Mouse (Mus musculus) embryonic facial prominence, embryonic 10.5 days (tissue): Measurements from ENCODE around the gene Loxl3. TPM values are rescaled to one million over a fixed set of nuclear protein-coding genes. Genes with fewer than 3 reads are reported as not detected.

Experiments
- DNase-seq: peaks from one replicate; pipeline ENCODE4 v3.0.0-alpha.2; 2017; ENCODE audit warnings: low spot score
- H3K27ac ChIP-seq: fragments of 300-500 bp; sonication (generic); replicated peaks from 2 replicates; pipeline ENCODE4 v1.5.1; 2016; ENCODE audit warnings: mild to moderate bottlenecking
- H3K27me3 ChIP-seq: fragments of 300-500 bp; sonication (generic); replicated peaks from 2 replicates; pipeline ENCODE4 v1.6.1; 2016; ENCODE audit warnings: low read depth, mild to moderate bottlenecking; ENCODE audit not compliant: poor library complexity, severe bottlenecking
- H3K36me3 ChIP-seq: fragments of 300-500 bp; sonication (generic); replicated peaks from 2 replicates; pipeline ENCODE4 v1.6.1; 2016; ENCODE audit warnings: mild to moderate bottlenecking, moderate library complexity
- H3K4me1 ChIP-seq: fragments of 300-500 bp; sonication (generic); 2 replicates; pipeline ENCODE4 v1.6.1; 2016
- H3K4me3 ChIP-seq: fragments of 300-500 bp; sonication (generic); 2 replicates; pipeline ENCODE4 v1.5.1; 2016; ENCODE audit warnings: mild to moderate bottlenecking, moderate library complexity
- H3K9me3 ChIP-seq: fragments of 300-500 bp; sonication (generic); 2 replicates; pipeline ENCODE4 v1.6.1; 2016; ENCODE audit warnings: mild to moderate bottlenecking
- WGBS: fragments of 180-500 bp; shearing (Covaris S2); methylation state at CpG from one replicate; pipeline ENCODE4 v1.1.7; 2016; 5-methylcytosine and 5-hydroxymethylcytosine counted together
- polyA plus RNA-seq: library from polyadenylated mRNA; unstranded; fragments of >200 nt; fragmentation: Nextera tagmentation; extraction: Ambion mirVana; gene quantifications from 2 replicates; pipeline ENCODE4 v1.2.1, GENCODE M21; 2016

The Loxl3 gene
- polyA plus RNA-seq, 1 experiment from 2014 or later, result 11.4 TPM

GRCm38 (mm10) chr6:83080210-83080609 lies 46.2 kb downstream of the Loxl3 start:
- Histone ChIP-seq H3K4me1 (peaks cover 41% of the 10 kb centered on the region), H3K36me3 (peaks cover 32% of the 10 kb centered on the region), H3K9me3 (no peaks in the 10 kb centered on the region), H3K27me3 (peaks cover 71% of the 10 kb centered on the region), H3K4me3 (no peak overlapping the region), H3K27ac (no peak overlapping the region)
- DNase-seq, result no peak
- WGBS, result 96% methylated on average over 5 of the region's 5 CpGs

- 11% methylated on average over 5 of the region's 5 CpGs for WGBS
- H3K4me1 ChIP-seq, result peaks cover 58% of the 10 kb centered on the region
- H3K27me3 ChIP-seq, result peaks cover 79% of the 10 kb centered on the region
- no peaks in the 10 kb centered on the region for H3K9me3 ChIP-seq
- no peak overlapping the region for H3K4me3 ChIP-seq
- peaks cover 32% of the 10 kb centered on the region for H3K36me3 ChIP-seq
- no peak for DNase-seq
- H3K27ac ChIP-seq, result 0 out of 2 replicates have a peak overlapping the region, but pooled peaks have one; percentile 19
These were observed 49.5 kb downstream of the Loxl3 start for GRCm38 (mm10) chr6:83083497-83083896.

GRCm38 (mm10) chr6:83084477-83084876 lies 50.5 kb downstream of the Loxl3 start:
- Histone ChIP-seq H3K27ac (no peak overlapping the region), H3K4me1 (peaks cover 49% of the 10 kb centered on the region), H3K36me3 (peaks cover 32% of the 10 kb centered on the region), H3K4me3 (0 out of 2 replicates have a peak overlapping the region, but pooled peaks have one; percentile 9), H3K9me3 (no peaks in the 10 kb centered on the region), H3K27me3 (peaks cover 88% of the 10 kb centered on the region)
- WGBS, result 3% methylated on average over 6 of the region's 6 CpGs
- no peak for DNase-seq

GRCm38 (mm10) chr6:83086121-83087035 lies 52.4 kb downstream of the Loxl3 start, which contains the start of gene Lbx2:
TSS of gene Lbx2 (plus strand) at chr6:83086367.
- 2% methylated on average over 42 of the region's 42 CpGs for WGBS
- Histone ChIP-seq H3K9me3 (no peaks in the 10 kb centered on the region), H3K27ac (no peak within 1 kb of the TSS), H3K36me3 (peaks cover 16% of the 10 kb centered on the region), H3K4me3 (peak within 1 kb of the TSS; percentile 49), H3K4me1 (peaks cover 47% of the 10 kb centered on the region), H3K27me3 (peaks cover 97% of the 10 kb centered on the region)
- DNase-seq, result peak; percentile 49

- no peak overlapping the region for H3K27ac ChIP-seq
- under 1% methylated on average over 47 of the region's 47 CpGs for WGBS
These were observed 53.4 kb downstream of the Loxl3 start for GRCm38 (mm10) chr6:83087205-83087925.

DNA sequence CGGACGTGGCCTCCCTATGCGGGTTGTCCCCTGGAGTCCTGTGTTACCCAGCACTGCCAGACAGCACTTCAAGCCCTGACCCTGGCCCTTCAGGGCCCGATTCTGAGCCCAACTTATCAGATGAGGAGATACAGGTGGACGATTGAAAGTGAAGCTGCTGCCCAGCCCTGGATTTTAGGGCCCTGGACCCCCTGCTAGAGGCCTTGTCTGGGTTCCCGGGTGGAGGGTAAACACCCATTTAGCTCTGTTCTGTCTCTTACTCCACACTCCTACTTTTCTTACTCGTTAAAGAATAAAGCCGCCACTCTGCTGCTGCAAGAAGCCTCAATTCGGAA lies 53.9 kb downstream of the Loxl3 start:
- Histone ChIP-seq H3K9me3 (no peaks in the 10 kb centered on the region), H3K36me3 (peaks cover under 1% of the 10 kb centered on the region; the same call in 1 of the 2 replicates), H3K4me1 (peaks cover 49% of the 10 kb centered on the region), H3K27me3 (peaks cover 97% of the 10 kb centered on the region), H3K27ac (no peak overlapping the region), H3K4me3 (peak overlapping the region; percentile 49)
- DNase-seq, result no peak
- WGBS, result 3% methylated on average over 9 of the region's 9 CpGs

More at GRCm38 (mm10) chr6:83087205-83087925, 53.4 kb downstream of the Loxl3 start:
- Histone ChIP-seq H3K4me3 (peak overlapping the region; percentile 49), H3K27me3 (peaks cover 97% of the 10 kb centered on the region), H3K9me3 (no peaks in the 10 kb centered on the region), H3K4me1 (peaks cover 47% of the 10 kb centered on the region), H3K36me3 (peaks cover 6% of the 10 kb centered on the region)
- peak; percentile 57 for DNase-seq

DNA sequence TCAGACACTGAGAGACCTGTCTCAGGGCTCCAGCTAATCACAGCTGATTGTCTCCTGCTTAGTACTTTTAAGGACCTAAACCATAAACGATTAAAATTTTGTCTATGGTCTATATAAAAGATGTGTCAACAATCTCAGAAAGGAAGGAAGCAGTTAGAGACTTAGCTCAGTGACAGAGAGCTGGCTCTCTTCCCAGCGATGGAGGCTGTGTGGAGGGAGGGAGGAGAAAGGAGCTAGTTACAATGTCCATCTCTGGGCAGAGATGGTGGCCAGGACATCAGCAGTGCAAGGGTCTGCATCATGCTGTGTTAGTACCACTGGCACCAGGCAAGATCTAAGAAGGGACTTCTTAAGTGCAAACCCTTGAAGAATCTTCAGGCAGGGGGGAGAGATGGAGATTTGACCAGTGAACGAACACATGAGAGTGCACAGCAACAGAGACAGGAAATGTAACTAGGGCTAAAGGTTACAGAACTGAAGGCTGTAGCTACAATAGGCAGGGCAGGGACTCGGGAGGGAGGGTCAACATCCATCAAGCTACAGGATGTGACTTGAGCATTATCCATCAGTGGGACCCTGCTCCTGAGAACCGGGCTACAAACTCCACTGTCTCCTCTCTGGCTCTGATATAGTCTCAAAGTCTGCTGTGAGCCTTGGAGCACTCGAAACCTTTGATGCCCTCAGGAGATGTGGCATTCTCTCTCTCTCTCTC lies 58.6 kb downstream of the Loxl3 start:
- no peak overlapping the region for H3K27ac ChIP-seq
- H3K9me3 ChIP-seq, result 0 out of 2 replicates have a peak, but pooled peaks cover 5% of the 10 kb centered on the region
- H3K36me3 ChIP-seq, result no peaks in the 10 kb centered on the region
- WGBS, result 45% methylated on average over 6 of the region's 6 CpGs
- DNase-seq, result no peak
- peaks cover 66% of the 10 kb centered on the region for H3K27me3 ChIP-seq
- peaks cover 12% of the 10 kb centered on the region for H3K4me1 ChIP-seq
- no peak overlapping the region for H3K4me3 ChIP-seq

DNA sequence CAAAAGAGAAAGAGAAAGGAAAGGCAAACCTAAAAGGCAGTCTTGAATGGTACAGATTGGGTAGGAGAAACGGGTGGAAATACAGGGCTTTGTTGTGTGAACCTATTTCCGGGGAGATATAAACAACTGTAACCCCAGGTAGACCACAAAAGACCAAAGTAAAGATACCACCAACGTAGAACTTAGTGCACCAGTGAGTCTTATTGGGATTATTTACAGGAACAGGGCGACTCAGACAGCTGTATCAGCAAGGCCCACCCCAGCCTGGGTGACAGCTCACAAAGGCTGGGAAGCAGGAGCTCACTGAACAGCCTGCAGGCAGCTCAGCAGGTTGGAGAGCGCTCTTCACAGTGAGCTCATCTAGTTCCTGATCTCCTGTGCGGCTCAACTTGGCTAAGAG lies 62.0 kb downstream of the Loxl3 start:
- H3K4me1 ChIP-seq, result peaks cover 6% of the 10 kb centered on the region
- H3K4me3 ChIP-seq, result no peak overlapping the region
- 43% methylated on average over 6 of the region's 6 CpGs for WGBS
- H3K27ac ChIP-seq, result no peak overlapping the region
- no peak for DNase-seq
- H3K9me3 ChIP-seq, result 0 out of 2 replicates have a peak, but pooled peaks cover 5% of the 10 kb centered on the region
- H3K36me3 ChIP-seq, result no peaks in the 10 kb centered on the region
- peaks cover 53% of the 10 kb centered on the region for H3K27me3 ChIP-seq

DNA sequence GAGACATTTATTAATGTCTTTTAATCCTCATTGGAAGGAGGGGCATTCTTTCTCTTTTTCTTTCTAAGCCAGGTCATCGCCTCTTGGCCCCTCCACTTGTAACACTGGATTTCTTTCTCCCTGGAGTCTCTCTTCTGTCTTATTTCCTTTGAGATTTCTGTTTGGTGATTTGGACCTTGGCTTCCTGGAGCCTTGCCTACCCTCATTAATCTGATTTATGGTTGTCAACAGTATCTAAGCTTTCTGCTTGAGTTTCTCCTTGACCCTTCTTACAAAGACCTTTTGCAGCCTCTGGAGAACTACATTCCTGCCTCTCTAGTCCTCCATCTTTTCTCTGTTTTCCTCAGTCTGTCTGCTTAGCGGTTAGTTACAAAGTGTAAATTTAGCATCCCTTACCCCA lies 64.4 kb downstream of the Loxl3 start:
- H3K4me1 ChIP-seq, result peaks cover 24% of the 10 kb centered on the region
- 73% methylated on average over 2 of the region's 2 CpGs for WGBS
- no peak for DNase-seq
- H3K9me3 ChIP-seq, result 0 out of 2 replicates have a peak, but pooled peaks cover 5% of the 10 kb centered on the region
- no peak overlapping the region for H3K27ac ChIP-seq
- H3K27me3 ChIP-seq, result peaks cover 45% of the 10 kb centered on the region
- H3K4me3 ChIP-seq, result no peak overlapping the region
- no peaks in the 10 kb centered on the region for H3K36me3 ChIP-seq

- Histone ChIP-seq H3K4me3 (peak within 1 kb of the TSS; percentile 84), H3K27ac (peak within 1 kb of the TSS; percentile 87), H3K4me1 (peaks cover 26% of the 10 kb centered on the region), H3K36me3 (peaks cover 10% of the 10 kb centered on the region), H3K9me3 (no peaks in the 10 kb centered on the region), H3K27me3 (peaks cover 33% of the 10 kb centered on the region)
- WGBS, result under 1% methylated on average over 25 of the region's 25 CpGs
- peak; percentile 83 for DNase-seq
These were observed 67.3 kb downstream of the Loxl3 start, which contains the start of the genes Ccdc142 and Gm42688 for GRCm38 (mm10) chr6:83101316-83101687. TSS of gene Ccdc142 (plus strand) at chr6:83101601. TSS of gene Gm42688 (plus strand) at chr6:83101617.

- H3K9me3 ChIP-seq, result no peaks in the 10 kb centered on the region
- WGBS, result under 1% methylated on average over 74 of the region's 74 CpGs
- DNase-seq, result peak; percentile 81
- peaks cover 26% of the 10 kb centered on the region for H3K4me1 ChIP-seq
- H3K4me3 ChIP-seq, result peak overlapping the region; percentile 84
- peak overlapping the region; percentile 87 for H3K27ac ChIP-seq
- H3K27me3 ChIP-seq, result peaks cover 32% of the 10 kb centered on the region
- peaks cover 13% of the 10 kb centered on the region for H3K36me3 ChIP-seq
These were observed 67.9 kb downstream of the Loxl3 start for GRCm38 (mm10) chr6:83101688-83102556.
